Mouse (Mus musculus): Measurements from ENCODE around the gene Ugt1a6b. TPM values are rescaled to one million over a fixed set of nuclear protein-coding genes. Genes with fewer than 3 reads are reported as not detected.

The Ugt1a6b gene
- total and polyA plus RNA-seq, 3 experiments, result 0.64 to 1.8 (median 1.4) TPM

GRCm38 (mm10) chr1:88248658-88249057, 145.6 kb downstream of the Ugt1a6b start:
- WGBS, result 54% methylated on average over 4 of the region's 4 CpGs
- Histone ChIP-seq H3K79me2 (replicated peaks; ENCODE audit: control insufficient read depth, insufficient read depth, low read length) (no peaks in the 10 kb centered on the region), H3K27me3 (ENCODE audit: control insufficient read depth, insufficient read depth, low read length) (no peaks in the 10 kb centered on the region), H3K27ac (no peak overlapping the region), H3K9ac (ENCODE audit: low read depth, low read length) (no peak overlapping the region), H3K36me3 (ENCODE audit: control insufficient read depth, insufficient read depth, low read length) (no peaks in the 10 kb centered on the region), H3K4me1 (ENCODE audit: control insufficient read depth, insufficient read depth, low read length) (no peaks in the 10 kb centered on the region), H3K4me3 (no peak overlapping the region)
- intact Hi-C loops (cut with DNase I), result no loop called here
- no peak for TF ChIP-seq CTCF (IDR thresholded peaks at IDR 0.05)
- no peak for TF ChIP-seq POLR2A (IDR thresholded peaks at IDR 0.05; ENCODE audit: insufficient read depth, low read depth, low read length)
- no peak for TF ChIP-seq EP300 (IDR thresholded peaks at IDR 0.05; ENCODE audit: insufficient read depth, low read depth, low read length)
- no peak for DNase-seq

- Histone ChIP-seq H3K36me3 (ENCODE audit: control insufficient read depth, insufficient read depth, low read length) (no peaks in the 10 kb centered on the region), H3K27me3 (ENCODE audit: control insufficient read depth, insufficient read depth, low read length) (no peaks in the 10 kb centered on the region), H3K79me2 (replicated peaks; ENCODE audit: control insufficient read depth, insufficient read depth, low read length) (no peaks in the 10 kb centered on the region), H3K27ac (no peak overlapping the region), H3K4me1 (ENCODE audit: control insufficient read depth, insufficient read depth, low read length) (no peaks in the 10 kb centered on the region), H3K4me3 (no peak overlapping the region), H3K9ac (ENCODE audit: low read depth, low read length) (no peak overlapping the region)
- intact Hi-C loops (cut with DNase I), result no loop called here
- TF ChIP-seq POLR2A (IDR thresholded peaks at IDR 0.05; ENCODE audit: insufficient read depth, low read depth, low read length) (no peak), EP300 (IDR thresholded peaks at IDR 0.05; ENCODE audit: insufficient read depth, low read depth, low read length) (no peak), CTCF (IDR thresholded peaks at IDR 0.05) (no peak)
- DNase-seq, result no peak
- WGBS, result 70% methylated on average over 7 of the region's 7 CpGs
Observed at GRCm38 (mm10) chr1:88249596-88249995, 146.5 kb downstream of the Ugt1a6b start.

GRCm38 (mm10) chr1:88250023-88250422, 147.0 kb downstream of the Ugt1a6b start:
- 71% methylated on average over 5 of the region's 5 CpGs for WGBS
- TF ChIP-seq POLR2A (IDR thresholded peaks at IDR 0.05; ENCODE audit: insufficient read depth, low read depth, low read length) (no peak), CTCF (IDR thresholded peaks at IDR 0.05) (no peak), EP300 (IDR thresholded peaks at IDR 0.05; ENCODE audit: insufficient read depth, low read depth, low read length) (no peak)
- Histone ChIP-seq H3K79me2 (replicated peaks; ENCODE audit: control insufficient read depth, insufficient read depth, low read length) (no peaks in the 10 kb centered on the region), H3K36me3 (ENCODE audit: control insufficient read depth, insufficient read depth, low read length) (no peaks in the 10 kb centered on the region), H3K27me3 (ENCODE audit: control insufficient read depth, insufficient read depth, low read length) (no peaks in the 10 kb centered on the region), H3K9ac (ENCODE audit: low read depth, low read length) (no peak overlapping the region), H3K4me1 (ENCODE audit: control insufficient read depth, insufficient read depth, low read length) (no peaks in the 10 kb centered on the region), H3K27ac (no peak overlapping the region), H3K4me3 (no peak overlapping the region)
- no peak for DNase-seq
- intact Hi-C loops (cut with DNase I), result no loop called here

GRCm38 (mm10) chr1:88253106-88253505, 150.1 kb downstream of the Ugt1a6b start:
- Histone ChIP-seq H3K4me1 (ENCODE audit: control insufficient read depth, insufficient read depth, low read length) (no peaks in the 10 kb centered on the region), H3K27me3 (ENCODE audit: control insufficient read depth, insufficient read depth, low read length) (no peaks in the 10 kb centered on the region), H3K36me3 (ENCODE audit: control insufficient read depth, insufficient read depth, low read length) (no peaks in the 10 kb centered on the region), H3K9ac (ENCODE audit: low read depth, low read length) (no peak overlapping the region), H3K4me3 (no peak overlapping the region), H3K79me2 (replicated peaks; ENCODE audit: control insufficient read depth, insufficient read depth, low read length) (no peaks in the 10 kb centered on the region), H3K27ac (no peak overlapping the region)
- TF ChIP-seq POLR2A (IDR thresholded peaks at IDR 0.05; ENCODE audit: insufficient read depth, low read depth, low read length), result no peak
- WGBS, result 66% methylated on average over 8 of the region's 8 CpGs
- intact Hi-C loops (cut with DNase I), result no loop called here
- no peak for DNase-seq

GRCm38 (mm10) chr1:88253540-88253939, 150.5 kb downstream of the Ugt1a6b start:
- Histone ChIP-seq H3K36me3 (ENCODE audit: control insufficient read depth, insufficient read depth, low read length) (no peaks in the 10 kb centered on the region), H3K9ac (ENCODE audit: low read depth, low read length) (no peak overlapping the region), H3K27me3 (ENCODE audit: control insufficient read depth, insufficient read depth, low read length) (no peaks in the 10 kb centered on the region), H3K27ac (no peak overlapping the region), H3K79me2 (replicated peaks; ENCODE audit: control insufficient read depth, insufficient read depth, low read length) (no peaks in the 10 kb centered on the region), H3K4me1 (ENCODE audit: control insufficient read depth, insufficient read depth, low read length) (no peaks in the 10 kb centered on the region), H3K4me3 (no peak overlapping the region)
- no peak for DNase-seq
- WGBS, result 60% methylated on average over 6 of the region's 6 CpGs
- TF ChIP-seq EP300 (IDR thresholded peaks at IDR 0.05; ENCODE audit: insufficient read depth, low read depth, low read length) (no peak), CTCF (IDR thresholded peaks at IDR 0.05) (no peak), POLR2A (IDR thresholded peaks at IDR 0.05; ENCODE audit: insufficient read depth, low read depth, low read length) (no peak)
- intact Hi-C loops (cut with DNase I), result no loop called here

- peaks cover 3% of the 10 kb centered on the region for H3K4me1 ChIP-seq (ENCODE audit: control insufficient read depth, insufficient read depth, low read length)
- TF ChIP-seq EP300 (IDR thresholded peaks at IDR 0.05; ENCODE audit: insufficient read depth, low read depth, low read length) (no peak), CTCF (IDR thresholded peaks at IDR 0.05) (no peak), POLR2A (IDR thresholded peaks at IDR 0.05; ENCODE audit: insufficient read depth, low read depth, low read length) (no peak)
- H3K27ac ChIP-seq, result no peak overlapping the region
- WGBS, result 80% methylated on average over 12 of the region's 12 CpGs
- intact Hi-C loops (cut with DNase I), result no loop called here
- no peaks in the 10 kb centered on the region for H3K36me3 ChIP-seq (ENCODE audit: control insufficient read depth, insufficient read depth, low read length)
- H3K9ac ChIP-seq (ENCODE audit: low read depth, low read length), result no peak overlapping the region
- H3K4me3 ChIP-seq, result no peak overlapping the region
- no peaks in the 10 kb centered on the region for H3K79me2 ChIP-seq (replicated peaks; ENCODE audit: control insufficient read depth, insufficient read depth, low read length)
- no peak for DNase-seq
- no peaks in the 10 kb centered on the region for H3K27me3 ChIP-seq (ENCODE audit: control insufficient read depth, insufficient read depth, low read length)
Observed at GRCm38 (mm10) chr1:88254793-88255465, 151.9 kb downstream of the Ugt1a6b start.

All from heart, adult 2 months (tissue).